Mouse (Mus musculus) small intestine, adult 2 months (tissue): ENCODE data around the gene Abraxas2.

ENCODE experiments used
- CTCF ChIP-seq: fragments of 200-500 bp; IDR thresholded peaks from 2 replicates; pipeline ENCODE4 v1.5.1; 2012; ENCODE audit warnings: low read depth, mild to moderate bottlenecking, control low read depth, inconsistent platforms, low read length, moderate library complexity, mixed read lengths; ENCODE audit not compliant: insufficient replicate concordance, insufficient read length; ENCODE audit errors: extremely low read depth
- POLR2A ChIP-seq: fragments of 200-500 bp; IDR thresholded peaks from 2 replicates; pipeline ENCODE4 v1.6.1; 2012; ENCODE audit warnings: low read depth, mild to moderate bottlenecking, control low read depth, inconsistent platforms, low read length, moderate library complexity

GRCm38 (mm10) chr7:132930850-132931559 is 72.0 kb downstream of the Abraxas2 start, which contains the start of gene Zranb1:
- TF ChIP-seq POLR2A (peak; percentile 59), CTCF (no peak)
